ENCODE assay signal across 17 mouse cellular contexts in genomic region chr1:120019428-120019827, GRCm38 (mm10). TPM values are rescaled to one million over a fixed set of nuclear protein-coding genes. Genes with fewer than 3 reads are reported as not detected.
"Had no signal": no experiment of that assay in that cellular context is flagged by ENCODE, and none has a peak within 500 bp of the region (broad histone marks: within the 10 kb centered on the region; RNA-seq: fewer than 3 reads in every experiment).

No protein-coding gene starts in this region.

- H3K27ac ChIP-seq: kidney, postnatal 0 days; limb, embryonic 13.5 days; liver, embryonic 14.5 days; midbrain, embryonic 10.5 days; neural tube, embryonic 15.5 days; stomach, embryonic 15.5 days had no signal

- H3K36me3 ChIP-seq: limb, embryonic 13.5 days; midbrain, embryonic 10.5 days; neural tube, embryonic 15.5 days; stomach, embryonic 15.5 days had no signal

- H3K4me3 ChIP-seq: limb, embryonic 13.5 days; midbrain, embryonic 10.5 days; myocyte; neural tube, embryonic 15.5 days; stomach, embryonic 15.5 days had no signal

- H3K9ac ChIP-seq: limb, embryonic 13.5 days; liver, embryonic 14.5 days; neural tube, embryonic 15.5 days; stomach, embryonic 15.5 days had no signal

- H3K9me3 ChIP-seq: limb, embryonic 13.5 days; midbrain, embryonic 10.5 days; neural tube, embryonic 15.5 days; stomach, embryonic 15.5 days had no signal

- DNase-seq: kidney, adult 9 months; kidney, postnatal 36 days; lung, adult 18-20 months; midbrain, embryonic 14.5 days; right cerebral cortex, adult 18-20 months; right cerebral cortex, postnatal 25 days; thymus, postnatal 36 days had no signal

- H3K27me3 ChIP-seq: limb, embryonic 13.5 days; neural tube, embryonic 15.5 days; stomach, embryonic 15.5 days had no signal

- H3K4me1 ChIP-seq: neural tube, embryonic 15.5 days; stomach, embryonic 15.5 days had no signal

RNA-seq across cellular contexts. Expression of gene Sctr, which starts 12.7 kb away (rescaled TPM):
- total RNA-seq: liver, adult 2 months had no signal
- polyA plus RNA-seq: liver, adult 2 months had no signal

RNA-seq across cellular contexts. Expression of gene Cfap221, which starts 22.4 kb away (rescaled TPM):
- total RNA-seq: liver, adult 2 months had no signal
- polyA plus RNA-seq: kidney, postnatal 0 days; liver, adult 2 months; liver, embryonic 14.5 days; myocyte; neural tube, embryonic 11.5 days; small intestine, adult 2 months had no signal
